Mouse (Mus musculus): ENCODE data around the gene Pam16.

Pam16 gene

DNA sequence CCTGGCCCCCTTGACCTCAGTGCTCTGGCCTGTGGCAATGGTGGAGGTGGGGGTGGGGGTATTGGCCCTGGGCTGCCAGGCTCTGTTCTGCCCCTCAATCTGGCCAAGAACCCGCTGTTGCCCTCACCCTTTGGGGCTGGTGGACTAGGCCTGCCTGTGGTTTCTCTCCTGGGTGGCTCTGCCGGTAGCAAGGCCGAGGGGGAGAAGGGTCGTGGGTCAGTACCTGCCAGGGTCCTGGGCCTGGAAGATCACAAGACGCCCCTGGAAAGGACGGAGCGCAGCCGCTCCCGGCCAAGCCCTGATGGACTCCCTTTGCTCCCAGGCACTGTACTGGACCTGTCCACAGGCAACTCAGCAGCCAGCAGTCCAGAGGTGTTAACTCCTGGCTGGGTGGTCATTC, 11.1 kb downstream of the Pam16 start:
- intact Hi-C loops (cut with DNase I), result no loop called here

DNA sequence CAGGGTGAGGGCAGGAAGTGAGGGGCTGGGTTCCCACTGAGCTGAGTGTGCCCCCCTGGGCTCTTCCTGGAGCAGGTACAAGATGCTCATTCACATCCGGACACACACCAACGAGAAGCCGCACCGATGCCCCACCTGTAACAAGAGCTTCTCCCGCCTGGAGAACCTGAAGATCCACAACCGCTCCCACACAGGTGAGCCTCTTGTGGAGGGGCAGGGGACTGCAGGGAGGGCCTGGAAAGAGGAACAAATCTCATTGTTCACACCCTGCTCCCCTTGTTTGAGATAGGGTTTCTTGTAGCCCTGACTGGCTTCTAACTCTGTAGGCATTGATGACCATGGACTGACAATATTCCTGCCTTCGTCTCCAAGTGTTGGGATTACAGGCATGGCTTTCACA, 13.1 kb downstream of the Pam16 start:
- intact Hi-C loops (cut with DNase I), result no loop called here

DNA sequence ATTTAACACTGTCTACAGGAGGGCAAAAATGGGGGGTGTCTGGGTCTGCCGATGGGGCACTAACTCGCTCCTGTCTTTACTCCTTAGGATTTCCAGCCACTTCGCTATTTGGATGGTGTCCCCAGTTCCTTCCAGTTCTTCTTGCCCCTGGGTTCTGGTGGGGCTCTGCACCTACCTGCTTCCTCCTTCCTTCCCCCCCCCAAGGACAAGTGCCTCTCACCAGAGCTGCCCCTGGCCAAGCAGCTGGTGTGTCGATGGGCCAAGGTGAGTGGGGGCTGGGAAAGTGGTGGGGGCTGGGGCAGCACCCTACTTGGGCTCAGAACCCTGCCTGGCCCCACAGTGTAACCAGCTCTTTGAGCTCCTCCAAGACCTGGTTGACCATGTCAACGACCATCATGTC, 13.6 kb downstream of the Pam16 start:
- intact Hi-C loops (cut with DNase I), result no loop called here

DNA sequence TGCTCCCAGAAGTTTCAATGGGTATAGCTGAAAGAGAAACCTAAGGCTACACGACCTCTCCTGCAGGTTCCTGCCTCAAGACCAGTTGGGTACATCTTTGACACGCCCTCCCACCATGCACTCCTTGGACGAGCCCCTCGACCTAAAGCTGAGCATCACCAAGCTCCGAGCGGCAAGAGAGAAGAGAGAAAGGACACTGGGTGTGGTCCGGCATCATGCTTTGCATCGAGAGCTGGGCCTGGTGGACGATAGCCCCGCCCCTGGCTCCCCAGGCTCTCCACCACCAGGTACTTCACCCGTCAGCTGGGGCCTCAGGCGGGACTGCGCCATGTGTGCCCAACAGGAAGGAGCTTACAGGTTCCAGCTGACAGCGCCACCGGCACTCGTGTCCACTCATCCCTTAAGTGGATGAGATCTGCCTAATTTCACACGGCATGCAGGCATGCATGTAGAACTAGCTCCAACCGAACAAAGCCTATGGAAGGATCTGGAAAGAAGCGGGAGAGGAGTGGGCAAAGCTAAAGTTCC, 16.2 kb downstream of the Pam16 start:
- intact Hi-C loops (cut with DNase I), result no loop called here

DNA sequence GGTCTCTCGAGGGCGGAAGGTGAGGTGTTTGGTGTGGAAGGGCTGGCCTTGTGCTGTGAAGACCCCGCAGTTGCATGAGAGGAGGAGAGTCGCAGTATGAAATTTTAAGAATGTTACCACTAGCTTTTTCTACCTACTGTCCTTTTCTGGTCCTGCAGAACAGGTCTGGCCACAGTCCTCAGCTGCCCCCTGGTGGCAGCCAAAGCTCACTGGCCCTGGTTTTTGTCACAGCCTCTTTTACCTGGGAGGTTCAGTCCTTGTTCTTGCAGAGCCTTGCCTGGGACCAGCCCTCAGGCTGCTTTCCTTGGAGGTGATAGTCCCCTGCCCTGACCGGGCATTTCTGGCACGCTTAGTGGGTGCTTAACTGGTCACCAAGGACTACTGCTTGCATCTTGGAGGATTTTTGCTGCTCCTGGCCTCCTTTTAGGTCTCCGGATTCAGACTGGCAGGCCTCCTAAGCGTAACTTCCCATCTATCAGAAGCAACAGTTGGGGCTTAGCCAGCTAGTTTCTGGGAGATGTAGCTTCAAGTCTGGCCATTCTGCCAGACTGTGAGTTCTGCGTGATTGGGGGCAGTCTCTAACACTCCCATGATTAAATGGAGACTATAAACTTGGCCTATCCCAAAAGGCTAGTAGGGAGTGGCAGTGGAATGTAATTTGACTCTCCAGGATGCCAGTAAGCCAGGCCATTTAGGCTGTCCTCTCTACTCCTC, 16.8 kb downstream of the Pam16 start:
- intact Hi-C loops (cut with DNase I), result loop anchor here (1.0 kb wide), 1 partner anchor 40 kb away; no protein-coding TSS in a partner anchor

DNA sequence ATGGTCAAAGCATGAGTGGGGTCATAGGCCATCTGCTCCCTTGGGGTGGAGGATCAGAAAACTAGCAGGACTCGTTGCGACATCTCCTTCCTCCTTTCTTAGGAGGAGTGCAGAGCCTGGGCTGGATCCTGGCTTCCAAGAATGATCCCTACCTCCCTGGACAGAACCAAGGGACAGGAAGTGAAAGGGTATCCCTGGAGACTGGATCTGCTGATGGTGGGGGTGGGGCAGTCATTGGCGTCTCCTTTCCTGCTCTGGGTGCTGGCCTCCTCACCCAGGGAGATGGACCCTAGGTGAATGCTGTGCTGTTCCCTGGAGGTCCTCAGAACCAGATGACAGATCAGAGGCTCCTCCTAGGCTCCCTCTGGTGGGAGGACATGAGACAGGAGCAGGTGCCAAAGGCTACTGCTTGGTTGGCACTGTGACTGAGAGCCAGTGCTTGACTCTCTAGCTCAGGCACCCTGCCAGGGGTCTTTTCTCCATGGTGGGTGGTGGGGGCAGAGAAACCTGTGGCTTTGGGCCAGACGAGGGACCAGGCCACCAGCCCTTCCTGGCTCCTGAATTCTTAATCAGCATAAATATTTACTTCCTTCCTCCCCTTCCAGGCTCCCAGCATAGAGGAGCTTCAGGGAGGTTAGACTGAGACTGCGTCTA, 18.2 kb downstream of the Pam16 start:
- intact Hi-C loops (cut with DNase I), result loop anchor here (1.0 kb wide), 1 partner anchor 38 kb away; no protein-coding TSS in a partner anchor

DNA sequence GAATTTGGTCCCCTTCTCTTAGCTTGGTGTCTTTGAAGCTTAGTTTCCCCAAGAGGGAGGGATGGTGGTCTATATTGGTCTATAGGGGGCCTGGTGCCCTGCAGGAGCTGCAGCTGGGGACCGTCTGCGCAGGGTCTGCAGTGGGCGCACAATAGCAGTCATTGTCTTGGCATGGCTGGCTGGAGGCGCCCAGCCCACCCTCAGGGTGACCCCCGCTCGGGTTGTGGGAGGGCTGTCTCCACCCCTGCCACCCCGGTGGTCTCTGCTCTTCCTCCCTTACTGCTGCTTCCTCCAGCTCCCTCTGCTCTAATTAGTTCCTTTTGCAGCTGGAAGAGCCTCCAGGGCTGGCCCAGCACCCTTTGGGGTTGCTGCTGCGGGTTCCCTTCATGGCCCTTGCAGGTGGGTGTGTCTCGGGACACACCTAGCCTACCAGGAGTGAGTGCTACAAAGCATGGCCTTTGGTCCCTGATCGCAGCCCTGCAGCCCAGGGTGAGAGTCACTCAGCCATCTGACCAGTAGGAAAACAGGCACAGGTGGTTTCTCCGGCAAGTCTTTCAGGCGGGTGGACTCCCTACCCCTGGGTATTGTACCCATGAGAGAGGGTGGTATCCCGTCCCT, 19.2 kb downstream of the Pam16 start:
- intact Hi-C loops (cut with DNase I), result no loop called here

DNA sequence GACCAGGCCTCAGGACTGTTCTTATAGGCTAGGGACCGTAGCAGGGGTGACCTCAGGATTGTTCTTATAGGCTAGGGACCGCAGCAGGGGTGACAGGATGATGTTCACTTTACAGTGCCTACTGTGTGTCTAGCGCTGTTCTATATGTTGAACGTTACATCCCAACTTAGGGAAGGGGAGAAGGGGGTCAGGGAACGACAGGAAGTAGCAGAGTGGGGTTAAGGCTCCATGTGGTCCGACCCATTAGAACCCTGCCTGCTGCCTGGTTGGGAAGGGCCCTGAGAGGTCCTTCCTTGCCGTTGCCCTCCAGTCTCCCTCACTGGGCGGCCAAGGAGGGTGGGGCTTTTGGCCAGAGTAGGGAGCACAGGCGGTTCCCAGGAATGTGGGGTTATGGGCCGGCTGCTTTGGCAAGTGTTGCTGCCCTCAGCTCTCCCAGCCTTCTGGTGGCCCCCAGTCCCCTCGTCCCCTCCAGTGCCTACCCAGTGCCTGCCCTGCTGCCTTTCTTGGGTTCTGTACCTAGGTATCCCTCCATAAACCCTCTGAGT, 20.4 kb downstream of the Pam16 start:
- intact Hi-C loops (cut with DNase I), result no loop called here

DNA sequence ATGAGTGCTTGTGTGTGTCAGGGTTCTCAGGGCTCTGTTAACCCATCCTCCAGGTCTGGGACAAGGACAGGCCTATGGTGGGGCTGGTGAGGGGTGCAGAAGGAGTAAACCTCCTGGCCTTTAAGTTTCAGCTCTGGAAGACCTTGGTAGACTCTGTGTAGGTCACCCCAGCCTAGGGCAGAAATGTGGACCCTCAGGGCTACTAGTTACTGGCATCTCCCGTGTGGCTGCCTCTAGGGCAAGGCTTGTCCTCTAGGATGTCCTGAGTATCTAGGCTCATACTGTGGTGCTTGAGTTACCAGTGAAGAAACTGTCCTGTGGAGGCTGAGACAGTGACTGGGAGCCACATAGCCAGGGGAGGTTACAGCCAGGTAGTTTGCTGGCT, 21.3 kb downstream of the Pam16 start:
- intact Hi-C loops (cut with DNase I), result no loop called here

DNA sequence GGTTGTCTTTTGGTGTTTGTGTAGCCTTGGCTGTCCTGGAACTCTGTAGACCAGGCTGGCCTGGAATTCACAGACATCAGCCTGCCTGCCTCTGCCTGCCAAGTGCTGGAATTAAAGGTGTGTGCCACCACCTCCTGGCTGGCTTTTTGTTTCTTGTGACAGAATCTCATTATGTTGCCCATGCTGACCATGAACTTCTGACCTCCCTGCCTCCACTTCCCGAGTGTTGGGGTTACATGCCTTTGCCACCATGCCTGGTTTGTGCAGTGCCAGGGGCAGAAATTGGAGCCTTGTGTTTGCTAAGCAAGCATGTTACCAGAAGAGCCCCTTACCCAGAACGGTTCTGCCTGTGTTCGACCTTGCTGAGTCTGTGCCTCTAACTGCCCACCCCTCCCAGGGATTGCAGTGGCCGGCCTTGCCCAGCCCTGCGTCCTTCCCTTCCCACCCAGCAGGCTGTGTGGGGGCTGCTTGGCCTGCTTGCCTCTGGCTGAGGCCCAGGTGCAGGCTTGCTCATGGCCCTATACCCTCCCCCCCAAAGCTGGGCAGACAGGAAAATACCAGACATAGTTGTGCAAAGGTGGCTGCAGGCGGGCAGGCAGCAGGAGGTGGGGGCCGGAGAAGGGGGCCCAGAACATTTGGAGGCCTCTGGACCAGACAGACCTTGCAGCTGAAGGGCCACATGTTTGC, 21.9 kb downstream of the Pam16 start:
- intact Hi-C loops (cut with DNase I), result no loop called here

DNA sequence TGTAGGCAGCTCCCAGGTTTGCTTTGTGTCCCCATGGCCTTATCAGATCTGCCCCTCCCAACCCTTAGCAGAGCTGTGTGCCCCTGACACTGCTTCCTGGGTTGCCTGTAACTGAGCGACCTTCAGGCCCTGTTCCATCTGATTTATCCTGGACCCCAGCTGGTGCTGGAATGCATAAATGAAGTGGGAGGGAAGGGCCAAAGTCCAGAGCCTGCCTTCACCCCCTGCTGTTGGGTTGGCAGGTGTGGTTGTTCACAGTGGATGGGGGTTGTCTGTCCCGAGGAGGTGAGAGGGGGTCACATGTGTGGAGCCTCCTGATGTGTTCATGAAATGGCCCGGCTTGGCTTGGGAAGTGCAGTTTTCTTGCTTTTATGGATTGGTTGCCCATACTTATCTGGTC, 22.6 kb downstream of the Pam16 start:
- intact Hi-C loops (cut with DNase I), result no loop called here

DNA sequence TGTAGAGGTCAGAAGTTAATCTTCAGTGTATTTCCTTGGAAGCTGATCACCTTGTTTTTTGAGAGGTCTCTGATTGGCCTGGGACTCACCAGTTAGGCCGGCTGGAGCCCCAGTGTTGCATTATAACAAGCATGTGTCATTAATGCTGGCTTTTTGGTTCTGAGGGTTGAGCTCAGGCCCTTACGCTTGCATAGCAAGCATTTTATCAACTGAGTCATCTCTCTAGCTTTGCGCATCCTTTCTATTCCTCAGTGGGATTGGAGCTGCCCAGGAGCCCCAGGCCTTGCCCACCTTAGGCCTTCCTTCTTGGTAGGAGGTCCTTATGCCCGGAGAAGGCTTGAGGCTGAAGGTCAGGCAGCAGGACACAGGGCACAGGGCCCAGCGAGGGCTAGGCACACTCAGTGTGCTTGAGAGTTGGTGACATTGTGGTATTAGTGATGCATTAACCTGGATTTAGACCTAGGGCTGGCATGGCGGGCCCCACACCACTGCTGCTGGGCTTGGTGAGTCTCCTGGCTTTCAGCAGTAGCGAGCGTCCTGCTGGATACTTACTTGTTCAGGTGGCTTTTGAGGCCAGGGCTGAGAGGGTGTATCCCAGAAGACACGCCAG, 24.0 kb downstream of the Pam16 start:
- intact Hi-C loops (cut with DNase I), result no loop called here

DNA sequence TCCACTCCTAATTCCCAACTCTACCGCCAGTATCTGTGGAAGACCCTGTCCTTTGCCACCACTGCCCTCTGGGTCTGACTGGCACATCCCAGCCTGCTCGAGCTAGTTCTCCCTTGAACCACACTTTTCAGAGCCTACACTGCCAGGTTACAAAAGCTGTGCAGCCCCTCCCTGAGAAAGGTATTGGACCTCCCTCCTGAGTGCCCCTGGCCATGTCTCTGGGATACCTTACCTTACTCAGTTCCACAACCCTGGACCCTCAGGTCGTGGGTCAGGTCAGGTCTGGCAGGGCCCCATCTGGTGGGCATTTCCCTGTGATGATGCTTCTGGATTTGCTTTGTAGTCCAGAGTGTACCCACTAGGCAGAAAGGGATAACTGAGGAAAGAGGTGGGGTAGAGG, 25.2 kb downstream of the Pam16 start:
- intact Hi-C loops (cut with DNase I), result no loop called here

DNA sequence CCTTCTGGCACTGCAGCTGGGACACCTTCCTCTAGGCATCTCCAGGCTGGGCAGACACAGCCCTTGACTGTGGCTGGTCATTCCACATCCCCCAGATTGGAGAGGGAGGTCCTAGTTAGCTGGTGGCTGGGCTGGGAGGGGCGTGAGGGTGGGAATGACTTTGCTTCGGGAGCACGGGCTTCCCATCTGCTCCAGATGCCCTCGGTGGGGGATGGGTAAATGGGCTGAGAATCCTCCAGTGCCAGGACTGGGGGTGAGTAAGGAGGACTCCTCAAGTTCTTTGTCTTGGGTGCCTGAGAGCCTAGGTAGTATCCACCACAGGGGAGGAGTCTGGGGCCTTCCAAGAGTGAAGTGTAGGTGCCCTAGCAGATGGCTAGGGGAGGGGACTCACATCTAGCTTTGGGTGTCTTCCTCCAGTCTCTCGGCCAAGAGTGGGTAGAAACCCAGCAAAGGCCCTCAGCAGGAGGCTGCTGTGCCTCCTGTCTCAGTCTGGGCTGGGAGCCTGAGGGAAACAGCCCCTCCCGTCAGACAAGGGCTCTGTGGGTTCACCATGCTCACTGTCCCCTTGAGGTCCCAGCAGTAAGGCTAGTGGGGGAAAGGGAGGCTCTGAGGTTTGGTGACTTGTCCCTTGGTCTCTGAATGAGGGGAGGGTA, 25.8 kb downstream of the Pam16 start:
- intact Hi-C loops (cut with DNase I), result no loop called here

DNA sequence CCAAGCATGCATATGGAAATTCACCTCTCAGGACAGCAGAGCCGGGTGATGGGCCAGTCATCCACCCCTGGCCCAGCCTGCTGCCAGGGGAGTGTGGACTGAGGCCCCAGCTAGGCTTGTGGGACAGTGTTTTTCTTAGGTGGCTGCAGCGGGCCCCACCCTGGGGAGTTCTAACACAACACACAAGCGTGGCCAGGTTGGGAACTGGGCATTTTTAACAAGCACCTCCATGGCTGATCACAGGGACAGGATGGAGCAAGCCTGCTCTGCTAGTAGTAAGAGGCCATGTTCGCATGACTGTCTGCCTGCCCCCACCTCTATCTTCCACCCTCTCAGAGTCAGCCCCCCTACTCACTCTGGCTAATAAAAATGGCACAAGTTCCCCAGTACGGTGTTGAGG, 26.7 kb downstream of the Pam16 start:
- intact Hi-C loops (cut with DNase I), result no loop called here

DNA sequence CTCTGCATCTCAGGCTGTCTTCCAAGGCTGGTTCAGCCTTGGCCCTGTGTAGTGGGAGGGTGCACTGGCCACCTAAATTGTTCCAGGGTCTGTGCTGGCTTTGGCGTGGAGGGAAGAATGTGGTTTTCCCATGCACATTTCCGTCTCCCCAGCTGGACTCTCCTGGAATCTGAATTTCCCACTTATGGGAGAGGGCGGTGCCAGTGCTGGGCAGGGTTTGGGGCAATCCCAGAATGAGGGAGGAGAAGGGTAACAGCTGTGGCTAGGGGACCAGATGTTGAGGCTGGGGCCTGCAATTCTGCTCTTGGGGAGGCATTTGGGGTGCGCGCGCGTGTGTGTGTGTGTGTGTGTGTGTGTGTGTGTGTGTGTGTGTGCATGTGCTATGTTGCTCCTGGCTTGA, 27.5 kb downstream of the Pam16 start:
- intact Hi-C loops (cut with DNase I), result no loop called here

DNA sequence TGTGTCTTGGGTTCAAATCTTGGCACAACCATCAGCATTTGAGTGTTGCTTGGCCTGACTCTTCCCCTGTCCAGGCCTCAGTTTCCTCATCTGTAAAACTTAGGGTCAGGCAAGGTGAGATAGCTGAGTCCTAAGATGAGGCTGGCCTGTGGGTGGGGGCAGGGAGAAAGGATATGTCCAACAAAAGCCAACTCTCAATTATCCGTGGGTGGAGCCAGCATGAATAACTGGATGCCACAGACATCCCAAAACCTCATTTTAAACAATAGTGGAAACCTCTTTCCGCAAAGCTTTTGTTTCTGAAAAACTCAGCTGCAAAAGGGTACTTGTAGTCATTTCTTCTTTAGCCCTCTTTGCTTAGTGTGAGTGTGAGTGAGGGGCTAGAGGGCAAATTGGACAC, 28.0 kb downstream of the Pam16 start:
- intact Hi-C loops (cut with DNase I), result no loop called here

DNA sequence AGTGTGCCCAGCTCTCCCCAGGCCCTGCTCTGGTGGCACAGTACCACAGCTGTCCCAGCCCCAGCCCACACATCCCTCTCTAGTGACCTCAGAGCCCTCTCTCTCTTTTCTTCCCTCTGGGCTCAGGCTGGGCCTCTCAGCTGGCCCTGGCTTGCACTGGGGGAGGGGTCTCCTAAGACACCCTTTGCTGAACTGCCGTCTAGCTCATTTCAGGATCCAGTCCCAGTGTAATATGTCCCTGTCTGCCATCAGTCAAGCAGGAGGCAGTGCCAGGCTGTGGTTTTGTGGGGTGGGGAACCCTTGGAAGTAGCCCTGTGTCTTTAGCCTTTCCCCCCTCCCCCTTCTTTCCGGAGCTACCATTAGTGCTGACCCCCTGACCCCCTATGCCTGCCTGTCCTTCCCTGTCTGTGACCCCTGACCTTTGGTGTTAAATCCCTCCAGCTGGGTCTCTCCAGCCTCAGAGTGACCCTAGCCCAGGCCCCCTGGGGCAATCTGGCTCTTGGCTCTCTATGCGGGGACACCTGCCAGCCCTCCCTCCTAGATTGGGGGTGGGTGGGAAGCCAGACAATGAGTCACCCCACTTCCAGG, 28.6 kb downstream of the Pam16 start:
- intact Hi-C loops (cut with DNase I), result no loop called here

DNA sequence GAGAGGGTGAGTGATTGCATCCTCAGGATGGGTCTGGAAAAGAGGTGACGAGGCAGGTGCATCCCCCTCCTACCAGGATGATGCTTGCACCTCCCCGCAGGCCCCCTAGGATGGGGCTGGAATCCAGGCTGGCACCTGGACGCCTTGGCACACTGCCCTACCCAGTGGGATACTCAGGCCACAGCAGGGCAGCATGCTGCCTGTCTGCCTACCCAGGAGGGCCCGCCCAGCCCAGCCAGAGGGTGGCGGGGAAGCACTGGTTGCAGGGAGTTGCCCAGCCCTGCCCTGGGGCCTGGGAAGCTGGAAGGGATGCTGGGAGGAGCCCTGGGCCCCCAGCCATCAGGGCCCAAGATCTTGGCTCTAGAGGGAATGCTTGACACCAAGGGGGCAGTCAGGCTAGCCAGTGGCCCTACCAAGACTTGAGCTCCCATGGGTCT, 29.2 kb downstream of the Pam16 start:
- intact Hi-C loops (cut with DNase I), result no loop called here

DNA sequence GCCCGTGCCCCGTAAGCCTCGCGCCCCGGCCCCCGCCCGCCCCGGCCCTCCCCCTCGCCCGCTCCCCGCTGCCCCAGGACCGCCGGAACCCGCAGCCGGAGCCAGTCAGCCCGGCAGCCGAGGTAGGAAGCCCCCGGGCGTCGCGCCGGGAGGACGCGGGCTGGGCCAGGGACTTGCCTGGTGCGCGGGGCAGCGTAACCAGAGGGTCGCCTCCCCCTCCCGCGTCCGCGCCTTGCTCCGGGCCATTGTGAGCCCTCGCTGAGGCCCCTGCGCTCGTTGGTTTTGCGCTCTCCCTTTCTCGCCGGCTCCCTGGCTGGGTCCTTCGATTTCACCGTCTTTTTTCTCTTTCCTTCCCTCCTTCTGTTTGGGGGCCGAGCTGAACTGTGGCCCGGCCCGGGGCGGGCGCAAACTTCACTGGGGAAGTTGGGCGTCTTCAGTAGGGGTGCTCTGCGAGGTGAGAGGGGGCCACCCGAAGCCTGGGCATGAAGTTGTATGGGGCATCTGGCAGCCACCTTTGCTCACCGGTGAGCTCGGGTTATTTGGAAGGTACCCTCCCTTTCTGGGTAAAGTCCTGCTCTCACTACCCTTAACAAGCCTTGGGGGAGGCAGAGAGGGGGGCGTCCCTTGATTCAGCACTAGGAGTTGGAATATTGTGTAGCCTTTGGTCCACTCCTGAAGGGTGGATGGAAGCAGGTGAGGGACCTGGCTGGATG, 29.8 kb downstream of the Pam16 start:
- intact Hi-C loops (cut with DNase I), result no loop called here
